Mouse (Mus musculus) frontal cortex, postnatal 14 days (tissue): ENCODE measurements at regions not wholly inside any gene's neighbourhood (a gene's known extent, or its start where the extent isn't known, plus 50 kb on each side); places are given as distances from the start of the nearest gene placed in this dataset.

ENCODE experiments used
- DNase-seq, 2 experiments: peaks; one replicate each; pipeline ENCODE4 v3.0.0; 2022; ENCODE audit warnings: low spot score in 2 of 2

DNA sequence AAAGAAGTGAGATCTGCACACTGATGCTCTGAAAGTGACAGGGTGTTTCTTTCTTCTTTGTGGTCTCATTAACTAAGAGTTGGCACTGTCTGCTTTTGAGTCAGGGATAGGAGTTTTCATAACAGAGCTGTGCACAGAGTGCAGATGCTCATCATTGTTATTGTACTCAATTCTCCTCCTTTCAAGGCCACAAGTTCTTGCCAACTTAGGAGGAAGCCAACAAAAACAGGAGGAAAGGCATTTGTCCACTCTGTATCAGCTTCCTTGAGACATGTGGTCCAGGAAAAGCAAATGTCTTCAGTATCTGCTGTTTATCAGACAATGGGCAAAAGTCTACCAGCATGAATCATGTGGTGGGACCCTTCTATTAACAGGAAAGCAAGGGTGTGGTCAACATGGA is 345.1 kb downstream of the Fam181b start:
- no peak for DNase-seq

DNA sequence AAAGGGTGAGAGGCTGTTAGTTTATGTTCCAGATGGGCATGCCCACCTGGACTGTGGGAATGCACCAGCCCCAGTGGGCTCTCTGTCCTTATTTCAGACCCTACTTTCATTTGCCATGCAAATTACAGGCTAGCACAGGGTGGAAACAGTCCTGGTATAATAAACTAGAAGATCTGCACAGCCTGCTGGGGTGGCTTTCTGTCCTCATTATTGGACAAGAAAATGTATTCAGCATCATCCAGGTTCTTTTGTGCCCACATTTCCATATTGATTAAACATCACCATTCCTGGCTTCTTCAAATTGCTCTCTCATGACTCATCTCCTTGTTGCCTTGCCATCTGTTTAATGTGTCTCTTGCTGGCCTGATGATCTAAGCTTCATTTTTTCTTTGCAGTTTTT is 355.4 kb downstream of the Fam181b start:
- no peak for DNase-seq

DNA sequence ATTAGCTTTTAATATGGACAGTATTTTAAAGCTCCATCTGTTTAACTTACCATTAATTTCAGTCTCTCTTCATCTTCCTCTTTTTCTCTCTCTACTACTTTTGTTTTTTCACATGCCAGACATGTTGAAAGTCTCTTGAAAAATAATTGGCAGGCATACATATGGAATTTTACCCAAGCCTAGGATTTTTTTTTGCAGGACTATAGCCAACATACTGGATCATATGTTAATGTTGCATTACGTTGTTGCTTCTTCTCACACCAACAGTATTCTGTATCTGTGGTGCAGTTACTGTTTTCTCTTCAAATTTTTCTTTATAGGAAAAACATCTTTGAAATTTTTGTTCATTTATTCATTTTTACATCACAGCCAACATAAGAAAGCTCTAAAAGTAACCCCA is 374.4 kb downstream of the Fam181b start:
- no peak for DNase-seq

DNA sequence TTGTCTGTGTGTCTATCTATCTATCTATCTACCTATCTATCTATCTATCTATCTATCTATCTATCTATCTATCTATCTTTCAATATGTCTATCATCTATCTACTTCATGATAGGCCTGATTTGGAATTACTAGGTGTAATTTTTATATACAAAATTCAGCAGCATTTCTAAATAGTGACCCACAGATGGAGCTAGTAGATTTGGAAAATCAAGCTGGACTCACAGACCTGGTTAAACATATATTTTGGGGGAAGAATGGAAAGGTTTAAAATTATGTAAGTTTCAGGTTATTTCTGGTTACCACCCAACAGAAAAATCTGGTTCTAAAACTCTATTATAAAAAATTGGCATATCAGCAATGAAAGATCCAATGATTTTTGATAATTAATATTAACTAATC is 383.7 kb downstream of the Fam181b start:
- DNase-seq, result no peak

DNA sequence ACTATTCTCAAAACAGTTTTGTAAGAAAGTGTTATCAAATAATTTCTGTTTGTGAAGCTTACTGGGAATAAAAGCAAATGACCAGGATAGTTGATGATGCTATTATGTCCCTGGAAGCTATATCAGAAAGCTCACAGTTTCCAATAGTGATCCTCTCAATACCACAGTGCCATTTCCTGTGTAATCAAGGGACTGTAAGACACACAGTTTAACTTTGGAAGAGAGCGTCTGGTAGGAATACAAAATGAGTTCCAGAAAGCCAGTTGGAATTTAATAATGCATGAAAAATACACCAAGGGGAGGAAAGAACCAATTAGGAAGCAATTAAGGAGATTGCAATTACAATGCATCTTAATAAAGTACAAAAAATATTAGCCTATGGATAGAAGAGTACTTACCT is 393.7 kb downstream of the Fam181b start:
- no peak for DNase-seq

DNA sequence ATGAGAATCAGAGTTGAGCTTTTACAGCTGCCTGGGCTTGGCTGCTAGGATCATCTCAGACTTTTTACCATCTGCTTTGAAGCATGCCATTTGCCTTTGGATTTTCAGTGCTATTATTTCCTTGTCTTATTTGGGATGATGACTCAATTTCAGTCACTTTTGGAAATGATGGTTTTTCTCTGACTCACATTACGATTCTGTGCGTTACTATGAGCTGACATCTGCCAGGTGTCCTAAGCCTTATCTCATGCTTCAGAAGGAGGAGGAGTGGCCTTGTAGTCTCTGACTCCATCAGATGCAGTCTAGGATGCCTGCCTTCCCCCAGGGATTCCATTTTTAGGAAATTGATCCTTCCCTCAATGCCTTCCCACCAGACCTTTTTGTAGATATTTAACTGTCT is 431.0 kb downstream of the Fam181b start:
- peak in 1 of 2 experiments; percentile 4 for DNase-seq

DNA sequence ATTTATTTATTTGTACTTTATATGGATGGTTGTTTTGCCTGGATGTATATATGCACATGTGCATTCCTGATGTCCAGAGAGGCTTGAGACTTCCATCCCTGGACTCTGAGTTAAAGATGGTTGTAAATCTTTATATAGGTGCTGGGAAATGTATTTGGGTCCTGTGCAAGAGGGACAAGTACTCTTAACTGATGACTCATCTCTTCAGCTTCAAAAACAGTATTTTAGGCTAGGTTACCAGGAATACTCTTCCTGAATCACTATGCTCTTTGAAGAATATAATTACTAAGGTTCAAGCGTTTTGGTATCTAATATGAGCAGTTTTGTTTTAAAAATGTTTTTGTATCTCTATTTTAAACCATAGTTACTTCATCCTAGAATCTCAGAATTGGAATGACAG is 431.6 kb downstream of the Fam181b start:
- DNase-seq, result no peak

DNA sequence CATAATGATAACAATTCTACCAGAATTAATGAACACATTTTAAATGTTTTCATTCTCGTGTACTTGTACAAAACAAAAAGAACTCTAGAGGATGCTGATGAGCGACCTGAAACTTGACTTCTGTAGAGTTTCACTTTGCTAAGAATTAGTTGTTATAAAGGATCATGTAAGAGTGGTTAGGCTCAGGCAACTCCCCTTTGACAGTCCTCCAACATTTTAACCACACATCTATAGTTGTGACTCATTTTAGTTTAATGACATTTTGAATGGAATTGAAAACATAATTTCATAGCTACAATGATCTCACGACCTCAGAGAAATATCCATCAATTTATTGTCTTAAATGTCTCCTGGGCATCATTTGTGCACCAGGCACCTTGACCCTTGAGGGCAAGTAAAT is 479.5 kb downstream of the Fam181b start:
- DNase-seq, result no peak

DNA sequence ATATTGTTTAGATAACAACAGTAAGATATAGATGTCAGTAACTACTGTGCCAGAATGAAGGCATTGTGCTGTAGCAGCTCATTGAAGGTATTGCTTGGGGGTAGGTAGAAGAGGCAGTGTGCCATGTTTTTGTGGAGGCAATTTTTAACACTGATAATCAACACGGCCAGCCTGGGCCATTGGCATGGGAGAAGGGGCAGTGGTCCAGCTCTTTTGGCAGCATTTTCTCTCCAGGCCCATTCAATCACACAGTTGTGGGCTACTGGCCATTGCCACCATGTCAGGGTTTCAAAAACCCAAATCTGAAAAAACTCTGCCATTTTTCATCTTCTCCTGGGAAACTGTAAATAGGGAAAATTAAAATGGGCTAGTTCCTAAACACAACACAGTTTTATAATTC is 497.9 kb downstream of the Fam181b start:
- no peak for DNase-seq

DNA sequence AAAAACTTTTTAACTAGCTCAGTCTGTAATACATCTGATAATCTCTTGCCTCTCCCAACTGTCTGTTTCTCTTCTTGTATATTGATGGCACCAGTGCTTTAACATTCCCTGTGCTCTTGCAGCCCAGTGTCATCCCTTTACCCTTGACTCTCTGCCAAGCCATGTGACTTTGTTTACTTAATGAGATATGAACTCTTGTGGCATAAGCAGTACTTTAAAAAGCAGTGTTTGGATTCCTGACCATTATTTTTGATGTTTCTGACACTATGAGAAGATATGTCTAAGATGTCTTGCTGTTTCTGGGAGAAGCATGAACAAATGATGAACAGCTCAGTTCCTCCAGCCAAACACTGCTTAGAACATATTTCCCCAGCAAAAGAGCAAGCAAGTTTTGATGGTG is 507.5 kb downstream of the Fam181b start:
- DNase-seq, result no peak

DNA sequence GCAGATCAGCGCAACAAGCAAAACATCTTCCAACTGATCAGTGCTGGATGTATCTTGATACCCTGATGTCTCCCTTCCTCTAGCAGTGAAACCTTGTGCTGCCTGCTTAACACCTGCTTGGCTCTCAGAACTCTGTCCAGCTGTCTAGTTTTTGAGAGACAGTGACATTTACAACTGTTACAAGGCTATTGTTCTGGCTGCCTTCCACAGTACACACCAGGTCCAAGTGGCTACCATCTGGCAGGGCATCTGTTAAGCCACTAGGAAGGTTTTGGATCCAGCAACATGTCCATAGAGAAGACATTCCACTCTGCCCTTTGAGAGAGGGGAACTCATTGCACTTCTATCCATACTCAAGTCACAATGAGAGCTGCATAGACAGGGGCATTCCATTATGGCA is 508.4 kb downstream of the Fam181b start:
- DNase-seq, result no peak
